Mouse (Mus musculus) liver, embryonic 13.5 days (tissue): ENCODE results near the gene Dusp14. TPM values are rescaled to one million over a fixed set of nuclear protein-coding genes. Genes with fewer than 3 reads are reported as not detected.

Source experiments
- ATAC-seq: fragments of 200-750 bp; cut with Nextera tagmentation; 2 replicates; pipeline ENCODE4 v1.8.0; 2017; ENCODE audit warnings: low read depth, mild to moderate bottlenecking, moderate number of reproducible peaks, moderate library complexity
- DNase-seq: peaks from one replicate; pipeline ENCODE4 v3.0.0; 2022
- H3K27ac ChIP-seq: fragments of 300-500 bp; sonication (generic); 2 replicates; pipeline ENCODE4 v1.5.1; 2015; ENCODE audit warnings: moderate library complexity, mild to moderate bottlenecking, inconsistent platforms
- H3K27me3 ChIP-seq: fragments of 300-500 bp; sonication (generic); 2 replicates; pipeline ENCODE4 v1.6.1; 2015; ENCODE audit warnings: mild to moderate bottlenecking, inconsistent platforms
- H3K36me3 ChIP-seq: fragments of 300-500 bp; sonication (generic); 2 replicates; pipeline ENCODE4 v1.6.1; 2015; ENCODE audit warnings: mild to moderate bottlenecking, inconsistent platforms
- H3K4me1 ChIP-seq: fragments of 300-500 bp; sonication (generic); replicated peaks from 2 replicates; pipeline ENCODE4 v1.6.1; 2015; ENCODE audit warnings: inconsistent platforms
- H3K4me2 ChIP-seq: fragments of 300-500 bp; sonication (generic); 2 replicates; pipeline ENCODE4 v1.6.1; 2015; ENCODE audit warnings: inconsistent platforms, mild to moderate bottlenecking, moderate library complexity
- H3K4me3 ChIP-seq: fragments of 300-500 bp; sonication (generic); replicated peaks from 2 replicates; pipeline ENCODE4 v1.5.1; 2015; ENCODE audit warnings: mild to moderate bottlenecking, inconsistent platforms
- H3K9ac ChIP-seq: fragments of 300-500 bp; sonication (generic); 2 replicates; pipeline ENCODE4 v1.6.1; 2015; ENCODE audit warnings: mild to moderate bottlenecking, inconsistent platforms
- H3K9me3 ChIP-seq: fragments of 300-500 bp; sonication (generic); replicated peaks from 2 replicates; pipeline ENCODE4 v1.6.1; 2016; ENCODE audit warnings: inconsistent platforms
- WGBS: fragments of 180-500 bp; shearing (Covaris S2); methylation state at CpG from one replicate; pipeline ENCODE4 v1.1.7; 2015; ENCODE audit not compliant: insufficient replicate concordance; 5-methylcytosine and 5-hydroxymethylcytosine counted together
- polyA plus RNA-seq: library from polyadenylated mRNA; unstranded; fragments of >200 nt; fragmentation: Nextera tagmentation; extraction: Ambion mirVana; gene quantifications from 2 replicates; pipeline ENCODE4 v1.2.1, GENCODE M21; 2015

The Dusp14 gene
- 0.68 and 1.3 TPM in 2 replicates for polyA plus RNA-seq

- no peaks in the 10 kb centered on the region for H3K9me3 ChIP-seq
- no peak within 1 kb of the TSS for H3K27ac ChIP-seq
These were observed at the start of gene Dusp14 for GRCm38 (mm10) chr11:84069034-84069370. TSS of gene Dusp14 (minus strand) at chr11:84069261.

GRCm38 (mm10) chr11:84117431-84117830 lies 48.4 kb upstream of the Dusp14 start:
- H3K27ac ChIP-seq, result no peak overlapping the region
- DNase-seq, result no peak
- no peaks in the 10 kb centered on the region for H3K27me3 ChIP-seq
- H3K4me1 ChIP-seq, result peaks cover 10% of the 10 kb centered on the region
- no peak for ATAC-seq
- H3K4me3 ChIP-seq, result no peak overlapping the region
- H3K36me3 ChIP-seq, result peaks cover 62% of the 10 kb centered on the region
- H3K4me2 ChIP-seq, result no peak overlapping the region
- no peaks in the 10 kb centered on the region for H3K9me3 ChIP-seq
- no peak overlapping the region for H3K9ac ChIP-seq
- 80% methylated on average over 4 of the region's 4 CpGs for WGBS

More at GRCm38 (mm10) chr11:84069034-84069370, at the start of gene Dusp14:
- ATAC-seq (no peak), DNase-seq (no peak)
- H3K4me2 ChIP-seq, result peak within 1 kb of the TSS; percentile 77
- H3K9ac ChIP-seq, result peak within 1 kb of the TSS; percentile 49
- 7% methylated on average over 11 of the region's 11 CpGs for WGBS
- peak within 1 kb of the TSS; percentile 62 for H3K4me3 ChIP-seq
- H3K27me3 ChIP-seq, result peaks cover 74% of the 10 kb centered on the region
- H3K36me3 ChIP-seq, result no peaks in the 10 kb centered on the region
- H3K4me1 ChIP-seq, result peaks cover 26% of the 10 kb centered on the region

- H3K27me3 ChIP-seq, result no peaks in the 10 kb centered on the region
- no peak for DNase-seq
- peaks cover 61% of the 10 kb centered on the region for H3K36me3 ChIP-seq
- no peak overlapping the region for H3K27ac ChIP-seq
- H3K9ac ChIP-seq, result no peak overlapping the region
- H3K9me3 ChIP-seq, result no peaks in the 10 kb centered on the region
- no peak for ATAC-seq
- H3K4me2 ChIP-seq, result no peak overlapping the region
- H3K4me1 ChIP-seq, result peaks cover 6% of the 10 kb centered on the region
- H3K4me3 ChIP-seq, result no peak overlapping the region
- 51% methylated on average over 2 of the region's 2 CpGs for WGBS
These were observed 47.2 kb upstream of the Dusp14 start for GRCm38 (mm10) chr11:84116221-84116620.

- Histone ChIP-seq H3K4me2 (no peak overlapping the region), H3K9me3 (no peaks in the 10 kb centered on the region), H3K4me3 (no peak overlapping the region), H3K9ac (no peak overlapping the region), H3K27me3 (no peaks in the 10 kb centered on the region), H3K4me1 (no peaks in the 10 kb centered on the region; the same call in 1 of the 2 replicates), H3K27ac (no peak overlapping the region), H3K36me3 (peaks cover 56% of the 10 kb centered on the region)
- ATAC-seq, result no peak
- no peak for DNase-seq
- WGBS, result 83% methylated on average over 9 of the region's 9 CpGs
These were observed 46.6 kb upstream of the Dusp14 start for GRCm38 (mm10) chr11:84115646-84116045.

- Histone ChIP-seq H3K27me3 (no peaks in the 10 kb centered on the region), H3K9ac (no peak overlapping the region), H3K4me3 (no peak overlapping the region), H3K27ac (no peak overlapping the region), H3K36me3 (peaks cover 51% of the 10 kb centered on the region), H3K4me2 (no peak overlapping the region), H3K9me3 (no peaks in the 10 kb centered on the region), H3K4me1 (no peaks in the 10 kb centered on the region; the same call in 1 of the 2 replicates)
- WGBS, result 83% methylated on average over 5 of the region's 5 CpGs
- ATAC-seq, result no peak
- DNase-seq, result no peak
These were observed 44.6 kb upstream of the Dusp14 start for GRCm38 (mm10) chr11:84113623-84114022.

- peaks cover 77% of the 10 kb centered on the region for H3K36me3 ChIP-seq
- H3K27ac ChIP-seq, result no peak overlapping the region
- H3K27me3 ChIP-seq, result no peaks in the 10 kb centered on the region
- H3K9ac ChIP-seq, result no peak overlapping the region
- no peak overlapping the region for H3K4me2 ChIP-seq
- H3K4me1 ChIP-seq, result no peaks in the 10 kb centered on the region
- ATAC-seq, result no peak
- 54% methylated on average over 2 of the region's 2 CpGs for WGBS
- DNase-seq, result no peak
- no peak overlapping the region for H3K4me3 ChIP-seq
- no peaks in the 10 kb centered on the region for H3K9me3 ChIP-seq
These were observed 38.1 kb upstream of the Dusp14 start for GRCm38 (mm10) chr11:84107137-84107536.

GRCm38 (mm10) chr11:84104036-84104435 lies 35.0 kb upstream of the Dusp14 start:
- DNase-seq (no peak), ATAC-seq (no peak)
- Histone ChIP-seq H3K9me3 (no peaks in the 10 kb centered on the region), H3K4me2 (no peak overlapping the region), H3K9ac (no peak overlapping the region), H3K27me3 (no peaks in the 10 kb centered on the region), H3K4me3 (no peak overlapping the region), H3K36me3 (peaks cover 85% of the 10 kb centered on the region), H3K27ac (no peak overlapping the region), H3K4me1 (no peaks in the 10 kb centered on the region)
- WGBS, result 85% methylated on average over 6 of the region's 6 CpGs

- Histone ChIP-seq H3K9ac (no peak overlapping the region), H3K27me3 (no peaks in the 10 kb centered on the region), H3K4me3 (no peak overlapping the region), H3K4me2 (no peak overlapping the region), H3K4me1 (no peaks in the 10 kb centered on the region), H3K36me3 (peaks cover 75% of the 10 kb centered on the region), H3K27ac (no peak overlapping the region), H3K9me3 (no peaks in the 10 kb centered on the region)
- ATAC-seq, result no peak
- no peak for DNase-seq
These were observed 32.1 kb upstream of the Dusp14 start for GRCm38 (mm10) chr11:84101182-84101581.

- Histone ChIP-seq H3K27ac (no peak overlapping the region), H3K9ac (no peak overlapping the region), H3K9me3 (no peaks in the 10 kb centered on the region), H3K4me2 (no peak overlapping the region), H3K4me3 (no peak overlapping the region), H3K36me3 (peaks cover 68% of the 10 kb centered on the region), H3K4me1 (no peaks in the 10 kb centered on the region), H3K27me3 (no peaks in the 10 kb centered on the region)
- WGBS, result 73% methylated on average over 5 of the region's 5 CpGs
- DNase-seq (no peak), ATAC-seq (no peak)
These were observed 28.4 kb upstream of the Dusp14 start for GRCm38 (mm10) chr11:84097251-84097998.

GRCm38 (mm10) chr11:84095084-84095483 lies 26.0 kb upstream of the Dusp14 start:
- no peak for ATAC-seq
- WGBS, result 83% methylated on average over 4 of the region's 4 CpGs
- no peak overlapping the region for H3K9ac ChIP-seq
- peaks cover 69% of the 10 kb centered on the region for H3K36me3 ChIP-seq
- no peaks in the 10 kb centered on the region for H3K27me3 ChIP-seq
- no peak overlapping the region for H3K27ac ChIP-seq
- H3K4me1 ChIP-seq, result no peaks in the 10 kb centered on the region
- no peak overlapping the region for H3K4me3 ChIP-seq
- no peak overlapping the region for H3K4me2 ChIP-seq
- no peak for DNase-seq
- no peaks in the 10 kb centered on the region for H3K9me3 ChIP-seq

GRCm38 (mm10) chr11:84090572-84090971 lies 21.5 kb upstream of the Dusp14 start:
- no peaks in the 10 kb centered on the region for H3K27me3 ChIP-seq
- H3K9me3 ChIP-seq, result no peaks in the 10 kb centered on the region
- ATAC-seq (no peak), DNase-seq (no peak)
- H3K4me3 ChIP-seq, result no peak overlapping the region
- no peak overlapping the region for H3K4me2 ChIP-seq
- peaks cover 67% of the 10 kb centered on the region for H3K36me3 ChIP-seq
- H3K27ac ChIP-seq, result no peak overlapping the region
- H3K9ac ChIP-seq, result no peak overlapping the region
- 87% methylated on average over 8 of the region's 8 CpGs for WGBS
- H3K4me1 ChIP-seq, result no peaks in the 10 kb centered on the region

- WGBS, result 82% methylated on average over 5 of the region's 5 CpGs
- no peak for DNase-seq
These were observed 12.8 kb upstream of the Dusp14 start for GRCm38 (mm10) chr11:84081901-84082300.

More at GRCm38 (mm10) chr11:84081901-84082300, 12.8 kb upstream of the Dusp14 start:
- ATAC-seq, result no peak
- H3K9ac ChIP-seq, result no peak overlapping the region
- no peaks in the 10 kb centered on the region for H3K9me3 ChIP-seq
- H3K4me2 ChIP-seq, result no peak overlapping the region
- H3K4me1 ChIP-seq, result no peaks in the 10 kb centered on the region
- no peak overlapping the region for H3K4me3 ChIP-seq
- H3K36me3 ChIP-seq, result peaks cover 26% of the 10 kb centered on the region
- H3K27ac ChIP-seq, result no peak overlapping the region
- no peaks in the 10 kb centered on the region for H3K27me3 ChIP-seq
